Mouse (Mus musculus) myocyte (in vitro differentiated cells): ENCODE results near the gene Twsg1.

Experiments
- E2F4 ChIP-seq: IDR thresholded peaks from one replicate; pipeline ENCODE4 v1.6.1; 2011; ENCODE audit warnings: mild to moderate bottlenecking, control low read depth, moderate library complexity; ENCODE audit not compliant: insufficient read depth
- POLR2A ChIP-seq: IDR thresholded peaks from one replicate; pipeline ENCODE4 v1.6.1; 2011; ENCODE audit warnings: low read depth, mild to moderate bottlenecking, control low read depth, moderate library complexity; ENCODE audit not compliant: insufficient read length
- POLR2AphosphoS2 ChIP-seq: IDR thresholded peaks from one replicate; pipeline ENCODE4 v1.6.1; 2011; ENCODE audit warnings: low read depth, control low read depth; ENCODE audit not compliant: insufficient read length
- TCF12 ChIP-seq: IDR thresholded peaks from one replicate; pipeline ENCODE4 v1.6.1; 2011; ENCODE audit warnings: mild to moderate bottlenecking, control low read depth; ENCODE audit not compliant: poor library complexity, insufficient read depth, severe bottlenecking

DNA sequence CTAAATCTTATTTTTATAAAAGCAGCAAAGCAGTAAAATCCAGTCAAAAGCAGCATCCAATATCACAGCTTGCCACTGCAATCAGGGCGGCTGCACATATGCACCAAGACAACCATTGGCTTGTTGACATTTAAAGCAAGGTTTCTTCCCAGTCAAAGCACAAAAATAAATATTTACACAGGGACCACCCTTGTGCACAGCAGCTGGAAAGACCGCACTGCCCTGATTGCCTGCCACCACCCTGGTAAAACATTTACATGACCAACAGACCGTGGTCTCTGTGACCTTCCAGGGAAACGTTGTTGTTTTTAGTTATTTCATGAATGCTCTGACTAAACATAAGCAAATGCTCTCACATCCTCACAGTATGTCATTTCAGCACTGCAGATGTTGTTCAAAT, 8.6 kb downstream of the Twsg1 start:
- TF ChIP-seq POLR2A (no peak), TCF12 (no peak), E2F4 (no peak), POLR2AphosphoS2 (no peak)
